Mouse (Mus musculus): Measurements from ENCODE around the gene Scgb2b24.

Scgb2b24 gene

DNA sequence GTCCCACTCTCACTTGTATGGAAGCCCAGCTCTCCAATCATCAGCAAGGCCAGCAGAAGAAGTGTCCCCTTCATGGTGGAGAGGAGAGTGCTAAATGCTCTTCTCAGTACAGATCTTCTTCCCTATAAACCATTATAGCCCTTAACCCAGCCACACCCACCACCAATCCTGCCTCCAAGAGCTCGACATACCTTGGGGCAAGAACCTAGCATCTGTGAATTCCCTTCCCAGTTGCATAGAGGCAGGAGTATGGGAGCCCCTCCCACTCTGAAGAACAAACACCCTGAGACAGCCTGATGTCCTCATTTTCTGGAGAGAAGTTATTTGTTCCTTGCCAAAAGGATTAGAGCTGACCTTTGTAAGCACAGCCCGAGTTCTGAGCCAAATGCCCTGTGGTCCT, at the start of gene Scgb2b24:
Gene Scgb2b24 (minus strand): TSS at position 101 of the 400 bp plus-strand sequence.
- DNase-seq: no peak

DNA sequence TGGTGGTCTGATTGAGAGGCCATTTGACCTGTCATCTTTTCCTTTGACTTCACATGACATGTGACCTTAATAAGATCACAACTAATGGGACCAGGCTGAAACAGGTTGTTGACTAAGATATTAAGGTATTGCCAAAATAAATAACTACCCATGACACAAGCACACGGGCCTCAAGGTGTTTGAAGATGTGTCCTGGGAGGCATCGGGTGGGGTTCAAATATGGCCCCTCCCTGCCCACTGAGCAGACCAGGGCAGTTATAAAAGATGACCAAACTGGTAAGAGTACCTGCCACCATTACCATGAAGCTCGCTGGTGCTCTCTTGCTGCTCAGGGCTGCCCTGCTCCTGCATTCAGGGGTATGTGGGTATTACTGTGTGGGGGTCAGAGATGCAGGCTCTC, 4.4 kb upstream of the Scgb2b24 start, which contains the start of gene Scgb1b24:
Gene Scgb1b24 (plus strand): TSS at position 301 of the 400 bp plus-strand sequence.
- no peak for DNase-seq

DNA sequence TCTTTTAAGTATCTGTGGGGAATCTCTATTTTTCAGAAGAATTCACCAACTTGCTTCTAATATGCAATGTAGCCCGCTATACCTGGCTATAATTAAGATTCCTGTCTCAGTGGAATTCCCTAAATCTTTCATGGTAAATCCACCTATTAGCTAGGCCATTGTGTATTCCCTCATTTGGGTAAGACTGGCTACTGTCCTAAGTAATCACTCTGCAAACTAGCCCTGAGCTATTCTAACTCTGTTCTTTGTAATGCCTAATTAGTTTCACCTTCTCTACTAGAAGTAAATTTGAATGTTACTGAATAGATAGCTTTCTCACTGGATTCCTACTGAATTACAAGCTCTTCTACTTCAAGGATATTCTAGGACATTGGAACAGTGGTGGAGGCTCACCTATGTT, 49.2 kb downstream of the Scgb2b24 start:
- no peak for DNase-seq

All from kidney, postnatal 10 days (tissue).